Mouse (Mus musculus): ENCODE results near the gene Anxa10. TPM values are rescaled to one million over a fixed set of nuclear protein-coding genes. Genes with fewer than 3 reads are reported as not detected.

Gene Anxa10
- polyA plus RNA-seq, 1 experiment from 2014 or later: 6.2 TPM

GRCm38 (mm10) chr8:62060357-62060756, 62.6 kb downstream of the Anxa10 start:
- no peaks in the 10 kb centered on the region for H3K36me3 ChIP-seq (ENCODE audit: control insufficient read depth, insufficient read depth)
- TF ChIP-seq CTCF (IDR thresholded peaks at IDR 0.05; ENCODE audit: low read depth): peak; percentile 62
- H3K4me1 ChIP-seq (replicated peaks; ENCODE audit: control insufficient read depth, insufficient read depth, low read length): no peaks in the 10 kb centered on the region
- H3K27ac ChIP-seq (ENCODE audit: low read depth, low read length): no peak overlapping the region
- no peak overlapping the region for H3K4me3 ChIP-seq (ENCODE audit: low read depth, low read length)
- no peak overlapping the region for H3K9ac ChIP-seq (ENCODE audit: low read depth, low read length)
- no peaks in the 10 kb centered on the region for H3K27me3 ChIP-seq (replicated peaks; ENCODE audit: control insufficient read depth, insufficient read depth, low read length)
- no peak overlapping the region for H3K4me2 ChIP-seq (replicated peaks; ENCODE audit: low read depth)
- no peaks in the 10 kb centered on the region for H3K9me3 ChIP-seq (ENCODE audit: control insufficient read depth)
- no peak for ATAC-seq

- H3K9ac ChIP-seq (ENCODE audit: low read depth, low read length): no peak overlapping the region
- no peaks in the 10 kb centered on the region for H3K4me1 ChIP-seq (replicated peaks; ENCODE audit: control insufficient read depth, insufficient read depth, low read length)
- H3K9me3 ChIP-seq (ENCODE audit: control insufficient read depth): no peaks in the 10 kb centered on the region
- ATAC-seq: no peak
- H3K36me3 ChIP-seq (ENCODE audit: control insufficient read depth, insufficient read depth): no peaks in the 10 kb centered on the region
- WGBS: 35% methylated on average over 2 of the region's 2 CpGs
- H3K4me2 ChIP-seq (replicated peaks; ENCODE audit: low read depth): no peak overlapping the region
- no peak overlapping the region for H3K27ac ChIP-seq (ENCODE audit: low read depth, low read length)
- no peak overlapping the region for H3K4me3 ChIP-seq (ENCODE audit: low read depth, low read length)
- TF ChIP-seq CTCF (IDR thresholded peaks at IDR 0.05; ENCODE audit: low read depth): peak; percentile 63
- no peaks in the 10 kb centered on the region for H3K27me3 ChIP-seq (replicated peaks; ENCODE audit: control insufficient read depth, insufficient read depth, low read length)
Measured at GRCm38 (mm10) chr8:62046809-62047208, 76.1 kb downstream of the Anxa10 start.

GRCm38 (mm10) chr8:62034351-62034750, 88.6 kb downstream of the Anxa10 start:
- WGBS: 71% methylated on average over 3 of the region's 3 CpGs
- no peak overlapping the region for H3K9ac ChIP-seq (ENCODE audit: low read depth, low read length)
- ATAC-seq: no peak
- no peak overlapping the region for H3K4me3 ChIP-seq (ENCODE audit: low read depth, low read length)
- H3K4me2 ChIP-seq (replicated peaks; ENCODE audit: low read depth): no peak overlapping the region
- no peaks in the 10 kb centered on the region for H3K9me3 ChIP-seq (ENCODE audit: control insufficient read depth)
- H3K4me1 ChIP-seq (replicated peaks; ENCODE audit: control insufficient read depth, insufficient read depth, low read length): no peaks in the 10 kb centered on the region
- TF ChIP-seq CTCF (IDR thresholded peaks at IDR 0.05; ENCODE audit: low read depth): peak; percentile 41
- no peaks in the 10 kb centered on the region for H3K36me3 ChIP-seq (ENCODE audit: control insufficient read depth, insufficient read depth)
- no peaks in the 10 kb centered on the region for H3K27me3 ChIP-seq (replicated peaks; ENCODE audit: control insufficient read depth, insufficient read depth, low read length)
- H3K27ac ChIP-seq (ENCODE audit: low read depth, low read length): no peak overlapping the region

GRCm38 (mm10) chr8:62014582-62014981, 108.4 kb downstream of the Anxa10 start:
- Histone ChIP-seq H3K9ac (ENCODE audit: low read depth, low read length) (no peak overlapping the region), H3K27me3 (replicated peaks; ENCODE audit: control insufficient read depth, insufficient read depth, low read length) (no peaks in the 10 kb centered on the region), H3K4me3 (ENCODE audit: low read depth, low read length) (no peak overlapping the region), H3K4me1 (replicated peaks; ENCODE audit: control insufficient read depth, insufficient read depth, low read length) (no peaks in the 10 kb centered on the region), H3K9me3 (ENCODE audit: control insufficient read depth) (no peaks in the 10 kb centered on the region), H3K36me3 (ENCODE audit: control insufficient read depth, insufficient read depth) (no peaks in the 10 kb centered on the region), H3K4me2 (replicated peaks; ENCODE audit: low read depth) (no peak overlapping the region), H3K27ac (ENCODE audit: low read depth, low read length) (no peak overlapping the region)
- TF ChIP-seq CTCF (IDR thresholded peaks at IDR 0.05; ENCODE audit: low read depth): no peak
- 92% methylated on average over 4 of the region's 4 CpGs for WGBS
- ATAC-seq: no peak

- no peaks in the 10 kb centered on the region for H3K4me1 ChIP-seq (replicated peaks; ENCODE audit: control insufficient read depth, insufficient read depth, low read length)
- H3K27ac ChIP-seq (ENCODE audit: low read depth, low read length): no peak overlapping the region
- no peaks in the 10 kb centered on the region for H3K9me3 ChIP-seq (ENCODE audit: control insufficient read depth)
- H3K9ac ChIP-seq (ENCODE audit: low read depth, low read length): no peak overlapping the region
- 85% methylated on average over 4 of the region's 4 CpGs for WGBS
- ATAC-seq: no peak
- no peaks in the 10 kb centered on the region for H3K36me3 ChIP-seq (ENCODE audit: control insufficient read depth, insufficient read depth)
- no peak for TF ChIP-seq CTCF (IDR thresholded peaks at IDR 0.05; ENCODE audit: low read depth)
- H3K4me2 ChIP-seq (replicated peaks; ENCODE audit: low read depth): no peak overlapping the region
- no peaks in the 10 kb centered on the region for H3K27me3 ChIP-seq (replicated peaks; ENCODE audit: control insufficient read depth, insufficient read depth, low read length)
- H3K4me3 ChIP-seq (ENCODE audit: low read depth, low read length): no peak overlapping the region
Measured at GRCm38 (mm10) chr8:62014166-62014565, 108.8 kb downstream of the Anxa10 start.

Other genes starting within 250 kb of the Anxa10 start
- gene Palld, start 220.5 kb downstream of the Anxa10 start, polyA plus RNA-seq (2015; fragmentation: Nextera tagmentation; extraction: Ambion mirVana): 62.3 and 73.8 TPM in 2 replicates
- 44.8 and 47.9 TPM in 2 replicates for gene Ddx60, start 195.1 kb downstream of the Anxa10 start, polyA plus RNA-seq (2015; fragmentation: Nextera tagmentation; extraction: Ambion mirVana)